Mouse (Mus musculus) MEL (cell line): ENCODE results near the gene Dennd2a. TPM values are rescaled to one million over a fixed set of nuclear protein-coding genes. Genes with fewer than 3 reads are reported as not detected.

Source experiments
- DNase-seq: peaks from one replicate; pipeline ENCODE4 v3.0.0; 2011; ENCODE audit warnings: low read depth, low spot score
- H3K27ac ChIP-seq: 2 replicates; pipeline ENCODE4 v1.5.1; 2012; ENCODE audit warnings: low read depth, mild to moderate bottlenecking, control low read depth, low read length, moderate library complexity; ENCODE audit not compliant: control insufficient read depth
- H3K27me3 ChIP-seq, 2 experiments: fragments of 150-350 bp in 1 of 2; sonication (generic) in 1 of 2; 2 replicates each; pipeline ENCODE4 v1.6.1; 2012; ENCODE audit warnings: low read length in 2 of 2, mild to moderate bottlenecking in 2 of 2, improper control_type of control experiment in 1 of 2, moderate library complexity in 1 of 2; ENCODE audit not compliant: insufficient read depth in 2 of 2, control insufficient read depth in 1 of 2
- H3K36me3 ChIP-seq, 2 experiments: 2 replicates each; pipeline ENCODE4 v1.6.1; 2012 to 2014; ENCODE audit warnings: low read length in 2 of 2, improper control_type of control experiment in 1 of 2, inconsistent platforms in 1 of 2, mild to moderate bottlenecking in 1 of 2; ENCODE audit not compliant: insufficient read depth in 2 of 2, control insufficient read depth in 1 of 2
- H3K4me1 ChIP-seq, 2 experiments: fragments of 150-350 bp in 1 of 2; sonication (generic) in 1 of 2; 2 replicates each; pipeline ENCODE4 v1.6.1; 2012; ENCODE audit warnings: low read length in 2 of 2, improper control_type of control experiment in 1 of 2, mild to moderate bottlenecking in 1 of 2; ENCODE audit not compliant: insufficient read depth in 2 of 2, control insufficient read depth in 1 of 2
- H3K4me3 ChIP-seq, 2 experiments: fragments of 150-350 bp in 1 of 2; sonication (generic) in 1 of 2; 2 replicates each; pipeline ENCODE4 v1.5.1; 2012; ENCODE audit warnings: low read depth in 2 of 2, low read length in 2 of 2, mild to moderate bottlenecking in 2 of 2, moderate library complexity in 2 of 2, control low read depth in 1 of 2, improper control_type of control experiment in 1 of 2; ENCODE audit not compliant: control insufficient read depth in 1 of 2, insufficient read depth in 1 of 2
- H3K79me2 ChIP-seq: 2 replicates; pipeline ENCODE4 v1.6.1; 2012; ENCODE audit warnings: mild to moderate bottlenecking, low read length, moderate library complexity; ENCODE audit not compliant: control insufficient read depth, poor library complexity, insufficient read depth
- H3K9ac ChIP-seq: 2 replicates; pipeline ENCODE4 v1.6.1; 2012; ENCODE audit warnings: low read depth, mild to moderate bottlenecking, control low read depth, low read length, moderate library complexity; ENCODE audit not compliant: control insufficient read depth, poor library complexity, severe bottlenecking
- H3K9me3 ChIP-seq: fragments of 150-350 bp; sonication (generic); replicated peaks from 2 replicates; pipeline ENCODE4 v1.6.1; 2012; ENCODE audit warnings: mild to moderate bottlenecking, low read length, improper control_type of control experiment, moderate library complexity; ENCODE audit not compliant: insufficient read depth
- CHD2 ChIP-seq: IDR thresholded peaks from 2 replicates; pipeline ENCODE4 v1.6.1; 2011; ENCODE audit warnings: low read length, improper control_type of control experiment
- EP300 ChIP-seq, 2 experiments: IDR thresholded peaks; 2 replicates each; pipeline ENCODE4 v1.6.1; 2011; ENCODE audit warnings: improper control_type of control experiment in 2 of 2, low read length in 2 of 2, low read depth in 1 of 2, mild to moderate bottlenecking in 1 of 2
- ETS1 ChIP-seq: IDR thresholded peaks from 2 replicates; pipeline ENCODE4 v1.6.1; 2012; ENCODE audit warnings: low read depth, mild to moderate bottlenecking, inconsistent platforms, low read length, improper control_type of control experiment, moderate library complexity
- GABPA ChIP-seq: IDR thresholded peaks from 2 replicates; pipeline ENCODE4 v1.6.1; 2012; ENCODE audit warnings: low read depth, mild to moderate bottlenecking, inconsistent platforms, low read length, improper control_type of control experiment, moderate library complexity
- GATA1 ChIP-seq: IDR thresholded peaks from 2 replicates; pipeline ENCODE4 v1.6.1; 2011; ENCODE audit warnings: low read depth, low read length, improper control_type of control experiment
- MAX ChIP-seq: IDR thresholded peaks from 2 replicates; pipeline ENCODE4 v1.6.1; 2011; ENCODE audit warnings: low read length, improper control_type of control experiment
- MAZ ChIP-seq: IDR thresholded peaks from 2 replicates; pipeline ENCODE4 v1.6.1; 2012; ENCODE audit warnings: low read depth, mild to moderate bottlenecking, inconsistent platforms, low read length, improper control_type of control experiment
- MXI1 ChIP-seq: IDR thresholded peaks from 2 replicates; pipeline ENCODE4 v1.6.1; 2011; ENCODE audit warnings: mild to moderate bottlenecking, low read depth, low read length, improper control_type of control experiment
- MYC ChIP-seq: IDR thresholded peaks from 2 replicates; pipeline ENCODE4 v1.6.1; 2011; ENCODE audit warnings: low read depth, mild to moderate bottlenecking, low read length, improper control_type of control experiment, moderate library complexity
- NRF1 ChIP-seq: IDR thresholded peaks from 2 replicates; pipeline ENCODE4 v1.6.1; 2014; ENCODE audit warnings: low read depth, mild to moderate bottlenecking, inconsistent platforms, low read length, improper control_type of control experiment, moderate library complexity; ENCODE audit not compliant: poor library complexity, insufficient read depth, severe bottlenecking
- POLR2AphosphoS5 ChIP-seq: IDR thresholded peaks from 2 replicates; pipeline ENCODE4 v1.6.1; 2012; ENCODE audit warnings: low read depth, borderline replicate concordance, mild to moderate bottlenecking, inconsistent platforms, low read length, moderate library complexity, mixed read lengths
- RAD21 ChIP-seq: IDR thresholded peaks from 2 replicates; pipeline ENCODE4 v1.6.1; 2011; ENCODE audit warnings: mild to moderate bottlenecking, low read depth, low read length, improper control_type of control experiment
- SIN3A ChIP-seq: IDR thresholded peaks from 2 replicates; pipeline ENCODE4 v1.6.1; 2012; ENCODE audit warnings: low read length, improper control_type of control experiment, inconsistent platforms
- TBP ChIP-seq: IDR thresholded peaks from 2 replicates; pipeline ENCODE4 v1.8.0; 2011; ENCODE audit warnings: low read depth, low read length, improper control_type of control experiment
- TCF12 ChIP-seq: IDR thresholded peaks from 2 replicates; pipeline ENCODE4 v1.6.1; 2014; ENCODE audit warnings: low read depth, mild to moderate bottlenecking, inconsistent platforms, low read length, improper control_type of control experiment, moderate library complexity
- USF1 ChIP-seq: IDR thresholded peaks from 2 replicates; pipeline ENCODE4 v1.6.1; 2014; ENCODE audit warnings: low read depth, mild to moderate bottlenecking, inconsistent platforms, low read length, improper control_type of control experiment, moderate library complexity
- USF2 ChIP-seq, 2 experiments: IDR thresholded peaks; 2 replicates each; pipeline ENCODE4 v1.6.1; 2011 to 2012; ENCODE audit warnings: improper control_type of control experiment in 2 of 2, low read length in 2 of 2, borderline replicate concordance in 1 of 2, inconsistent platforms in 1 of 2, low read depth in 1 of 2, mild to moderate bottlenecking in 1 of 2; ENCODE audit not compliant: insufficient read depth in 1 of 2
- ZNF384 ChIP-seq: IDR thresholded peaks from 2 replicates; pipeline ENCODE4 v1.6.1; 2012; ENCODE audit warnings: low read depth, mild to moderate bottlenecking, inconsistent platforms, low read length, improper control_type of control experiment
- polyA plus RNA-seq, 2 experiments: library from polyadenylated mRNA; stranded (reverse) in 1 of 2; unstranded in 1 of 2; fragments of >175 nt in 1 of 2; fragments of >200 nt in 1 of 2; gene quantifications; 2 replicates each; pipeline versions ENCODE4 v1.2.1 to v1.2.4; 2012; ENCODE audit warnings: low replicate concordance in 2 of 2, low read depth in 1 of 2; ENCODE audit not compliant: insufficient read length in 2 of 2, insufficient read depth in 1 of 2, missing spikeins in 1 of 2
- total RNA-seq: library from RNA; depleted of rRNA; stranded (reverse); fragments of 300-350 nt; gene quantifications from 2 replicates; pipeline ENCODE4 v1.2.3, GENCODE M21; 2012

Gene Dennd2a
- total and polyA plus RNA-seq, 3 experiments, result 0.15 TPM; not detected in 2

- peak; percentile 15 to 43; a peak in 2 of 4 replicates for TF ChIP-seq EP300 (IDR thresholded peaks at IDR 0.05; ENCODE audit: low read depth in 1 of 2, low read length in 2 of 2)
- TF ChIP-seq USF2 (IDR thresholded peaks at IDR 0.05; ENCODE audit: borderline replicate concordance in 1 of 2, insufficient read depth in 1 of 2, low read depth in 1 of 2, low read length in 2 of 2), result no peak
- TF ChIP-seq GATA1, result peak; percentile 34; the same call in 1 of the 2 replicates
- no peak for TF ChIP-seq RAD21
- no peak for TF ChIP-seq ZNF384
- no peak for TF ChIP-seq CHD2
- no peak for TF ChIP-seq NRF1
- no peak for TF ChIP-seq MYC
- no peak for TF ChIP-seq POLR2AphosphoS5
Observed at GRCm38 (mm10) chr6:39427276-39428003, 130.2 kb downstream of the Dennd2a start (continued).

DNA sequence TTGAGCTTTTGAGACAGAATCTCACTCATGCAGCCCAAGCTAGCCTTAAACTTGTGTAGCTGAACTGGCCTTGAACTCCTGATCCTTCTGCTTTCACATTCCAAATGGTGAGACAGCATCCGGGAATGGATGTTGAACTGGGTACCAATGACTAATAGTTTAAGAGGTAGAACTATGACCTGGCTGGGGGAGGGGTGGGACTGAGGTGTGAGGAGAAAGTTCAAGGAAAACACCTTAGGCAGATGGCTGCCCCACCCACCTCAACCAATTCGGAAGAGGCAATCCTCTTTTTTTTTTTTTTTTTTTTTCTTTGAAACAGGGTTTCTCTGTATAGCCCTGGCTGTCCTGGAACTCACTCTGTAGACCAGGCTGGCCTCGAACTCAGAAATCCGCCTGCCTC is 130.9 kb downstream of the Dennd2a start:
- DNase-seq, result no peak
- Histone ChIP-seq H3K79me2 (no peaks in the 10 kb centered on the region; the same call in 1 of the 2 replicates), H3K4me3 (no peak overlapping the region), H3K36me3 (peaks cover 0 to 49% of the 10 kb centered on the region in 2 experiments; a peak in 2 of 4 replicates), H3K27me3 (no peaks in the 10 kb centered on the region), H3K9me3 (no peaks in the 10 kb centered on the region), H3K27ac (no peak overlapping the region), H3K4me1 (peaks cover 19 to 42% of the 10 kb centered on the region in 2 experiments), H3K9ac (no peak overlapping the region)
- TF ChIP-seq CHD2 (no peak), TBP (no peak), GABPA (no peak), EP300 (IDR thresholded peaks at IDR 0.05; ENCODE audit: low read depth in 1 of 2, low read length in 2 of 2) (no peak)

DNA sequence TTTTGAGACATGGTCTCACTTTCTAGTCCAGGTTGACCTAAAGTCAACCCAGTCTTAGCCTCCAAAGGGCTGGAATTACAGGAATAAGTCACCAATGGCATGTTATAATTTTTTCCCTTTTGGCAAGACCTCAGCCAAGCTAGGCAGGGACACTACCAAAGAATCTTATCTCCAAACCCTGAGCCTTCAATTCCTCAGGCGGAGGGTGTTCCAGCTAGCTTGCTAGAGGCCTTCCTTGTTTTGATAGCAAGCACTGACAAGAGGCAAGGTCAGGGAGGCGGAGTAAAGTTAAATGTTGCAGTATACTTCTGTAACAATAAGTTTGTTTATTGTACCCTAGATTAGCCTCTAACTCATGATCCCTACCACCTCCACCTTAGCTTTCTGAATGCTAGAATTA is 132.5 kb downstream of the Dennd2a start:
- Histone ChIP-seq H3K4me1 (peaks cover 15 to 37% of the 10 kb centered on the region in 2 experiments), H3K4me3 (no peak overlapping the region), H3K79me2 (no peaks in the 10 kb centered on the region), H3K27ac (peak overlapping the region; percentile 48), H3K36me3 (peaks cover 0 to 44% of the 10 kb centered on the region in 2 experiments; a peak in 2 of 4 replicates), H3K9ac (no peak overlapping the region), H3K9me3 (no peaks in the 10 kb centered on the region), H3K27me3 (no peaks in the 10 kb centered on the region)
- DNase-seq, result peak; percentile 58
- TF ChIP-seq USF1 (no peak), MXI1 (peak; percentile 60; the same call in 1 of the 2 replicates), EP300 (IDR thresholded peaks at IDR 0.05; ENCODE audit: low read depth in 1 of 2, low read length in 2 of 2) (peak in 1 of 2 experiments; percentile 31; a peak in 2 of 4 replicates), MAZ (no peak), MAX (no peak), ETS1 (peak; percentile 37; the same call in 1 of the 2 replicates), TCF12 (0 out of 2 replicates have a peak, but pooled peaks have one; percentile 28), SIN3A (peak; percentile 32; the same call in 1 of the 2 replicates), GATA1 (peak; percentile 27)
